Mouse (Mus musculus): ENCODE data around the gene Ky. TPM values are rescaled to one million over a fixed set of nuclear protein-coding genes. Genes with fewer than 3 reads are reported as not detected.

Gene Ky
- polyA plus RNA-seq, 1 experiment from 2014 or later: 0.03 TPM

DNA sequence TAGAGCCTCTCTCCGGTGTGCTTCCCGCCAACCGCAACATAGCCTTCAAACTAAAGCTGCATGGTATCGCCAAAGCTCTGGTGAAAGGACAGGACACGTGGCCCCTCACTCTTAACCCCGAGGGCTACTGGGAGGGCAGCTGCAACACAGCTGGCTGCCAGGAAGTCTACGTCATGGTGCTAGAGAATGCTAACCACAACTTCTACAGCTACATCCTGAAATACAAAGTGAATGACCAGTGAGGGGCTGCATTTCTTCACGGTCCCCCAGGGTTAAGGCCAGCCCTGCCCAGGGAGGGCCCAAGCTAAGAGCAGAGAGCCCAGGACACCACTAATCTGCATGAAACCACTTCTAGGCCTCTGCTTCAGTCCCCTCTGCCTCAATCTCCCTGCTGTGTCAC lies 37.0 kb downstream of the Ky start:
- DNase-seq (no peak), ATAC-seq (ENCODE audit: low read depth) (no peak)
- Histone ChIP-seq H3K9ac (no peak overlapping the region), H3K4me2 (no peak overlapping the region), H3K4me1 (replicated peaks) (no peaks in the 10 kb centered on the region), H3K27me3 (peaks cover 40% of the 10 kb centered on the region), H3K4me3 (replicated peaks) (no peak overlapping the region), H3K9me3 (replicated peaks) (no peaks in the 10 kb centered on the region), H3K27ac (no peak overlapping the region), H3K36me3 (no peaks in the 10 kb centered on the region)
- 33% methylated on average over 8 of the region's 8 CpGs for WGBS (ENCODE audit: insufficient replicate concordance)

DNA sequence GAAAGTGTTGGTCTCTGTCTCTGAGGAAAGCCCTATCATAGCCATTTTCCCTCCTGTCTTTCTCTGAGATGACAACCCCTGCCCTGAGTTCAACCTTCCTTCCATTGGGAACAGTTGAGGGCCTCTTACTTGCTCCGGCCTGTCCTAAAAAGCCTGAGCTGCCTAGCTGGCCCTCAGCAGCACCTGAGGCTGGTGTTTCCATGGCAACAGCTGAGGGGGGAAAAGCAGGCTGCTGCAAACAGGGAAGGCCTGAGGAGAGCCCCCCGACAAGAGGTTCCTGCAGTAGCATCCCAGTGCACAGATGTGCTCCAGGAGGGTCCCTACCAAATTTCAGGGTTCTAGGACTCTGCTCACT lies 38.2 kb downstream of the Ky start:
- WGBS (ENCODE audit: insufficient replicate concordance): 66% methylated on average over 2 of the region's 2 CpGs

DNA sequence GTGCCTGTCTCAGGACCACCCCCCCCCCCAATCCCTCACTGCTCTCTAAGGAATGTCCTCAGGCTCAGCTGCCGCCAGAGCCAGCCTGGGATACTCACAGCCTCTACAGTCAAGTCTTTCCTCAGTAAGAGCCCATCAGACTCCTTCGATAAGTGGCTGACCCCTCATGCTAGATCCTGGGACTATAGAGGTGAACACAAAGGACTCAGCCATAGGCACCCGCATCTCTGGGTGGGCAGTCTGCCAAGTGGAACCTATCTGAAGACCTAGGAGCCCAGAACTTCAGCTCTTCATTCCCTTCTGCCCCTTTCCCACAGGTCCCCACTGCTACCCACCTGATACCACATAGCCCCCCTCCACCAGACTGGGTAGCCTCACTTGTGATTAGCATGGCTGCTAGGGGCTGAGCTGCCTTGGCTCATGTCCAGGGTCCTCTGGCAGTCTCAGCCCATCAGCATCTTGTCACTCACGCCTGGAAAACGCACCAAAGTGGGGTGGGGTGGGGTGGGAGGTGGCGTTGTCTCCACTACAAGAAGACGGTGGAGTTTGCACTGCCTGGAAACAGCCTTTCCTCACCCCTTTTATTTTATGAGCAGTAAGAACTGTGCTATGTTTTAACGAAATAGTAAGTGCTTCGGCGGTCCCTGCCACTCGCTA lies 38.7 kb downstream of the Ky start:
- Histone ChIP-seq H3K4me2 (no peak overlapping the region), H3K4me3 (replicated peaks) (no peak overlapping the region), H3K4me1 (replicated peaks) (no peaks in the 10 kb centered on the region), H3K9ac (no peak overlapping the region), H3K9me3 (replicated peaks) (no peaks in the 10 kb centered on the region), H3K27ac (no peak overlapping the region), H3K36me3 (no peaks in the 10 kb centered on the region), H3K27me3 (peaks cover 36% of the 10 kb centered on the region)
- no peak for DNase-seq
- 26% methylated on average over 11 of the region's 11 CpGs for WGBS (ENCODE audit: insufficient replicate concordance)
- no peak for ATAC-seq (ENCODE audit: low read depth)

More for the DNA sequence above, 38.2 kb downstream of the Ky start:
- ATAC-seq (ENCODE audit: low read depth) (no peak), DNase-seq (no peak)
- H3K27ac ChIP-seq: no peak overlapping the region
- no peaks in the 10 kb centered on the region for H3K9me3 ChIP-seq (replicated peaks)
- H3K4me3 ChIP-seq (replicated peaks): no peak overlapping the region
- H3K27me3 ChIP-seq: peaks cover 36% of the 10 kb centered on the region
- no peak overlapping the region for H3K4me2 ChIP-seq
- no peaks in the 10 kb centered on the region for H3K4me1 ChIP-seq (replicated peaks)
- no peak overlapping the region for H3K9ac ChIP-seq
- H3K36me3 ChIP-seq: no peaks in the 10 kb centered on the region

DNA sequence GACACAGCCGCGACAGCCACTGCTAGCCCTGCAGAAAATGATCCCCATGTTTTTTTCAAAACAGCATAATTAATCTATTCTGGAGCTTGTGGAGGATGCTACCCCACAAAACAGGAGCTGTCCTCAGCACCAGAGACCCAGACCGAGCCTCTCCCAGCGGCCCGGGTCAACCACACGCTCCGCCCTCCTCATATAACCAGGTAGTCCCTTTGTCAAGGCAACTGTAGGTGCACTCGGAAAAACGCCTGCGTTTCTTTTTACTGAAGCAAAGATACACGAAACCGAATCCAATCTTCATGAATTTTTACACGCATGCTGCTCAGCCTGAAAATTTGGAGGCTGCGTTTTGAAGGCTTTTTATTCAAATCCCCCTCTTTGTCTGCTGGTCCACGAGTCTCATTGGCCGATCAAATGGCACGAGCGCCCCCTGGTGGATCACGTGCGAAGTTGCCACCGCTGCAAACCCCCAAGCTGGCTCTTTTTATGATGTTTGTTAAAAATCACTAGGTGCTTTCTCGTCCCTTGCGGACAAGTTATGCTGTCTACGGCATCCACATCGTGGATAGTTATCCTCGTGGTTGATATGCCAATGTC lies 39.3 kb downstream of the Ky start:
- 3% methylated on average over 26 of the region's 26 CpGs for WGBS (ENCODE audit: insufficient replicate concordance)
- no peak overlapping the region for H3K27ac ChIP-seq
- peak overlapping the region; percentile 35; the same call in 1 of the 2 replicates for H3K4me2 ChIP-seq
- peak; percentile 31 for DNase-seq
- no peaks in the 10 kb centered on the region for H3K4me1 ChIP-seq (replicated peaks)
- no peak overlapping the region for H3K9ac ChIP-seq
- no peaks in the 10 kb centered on the region for H3K36me3 ChIP-seq
- ATAC-seq (ENCODE audit: low read depth): no peak
- H3K27me3 ChIP-seq: peaks cover 36% of the 10 kb centered on the region
- no peaks in the 10 kb centered on the region for H3K9me3 ChIP-seq (replicated peaks)
- H3K4me3 ChIP-seq (replicated peaks): no peak overlapping the region

DNA sequence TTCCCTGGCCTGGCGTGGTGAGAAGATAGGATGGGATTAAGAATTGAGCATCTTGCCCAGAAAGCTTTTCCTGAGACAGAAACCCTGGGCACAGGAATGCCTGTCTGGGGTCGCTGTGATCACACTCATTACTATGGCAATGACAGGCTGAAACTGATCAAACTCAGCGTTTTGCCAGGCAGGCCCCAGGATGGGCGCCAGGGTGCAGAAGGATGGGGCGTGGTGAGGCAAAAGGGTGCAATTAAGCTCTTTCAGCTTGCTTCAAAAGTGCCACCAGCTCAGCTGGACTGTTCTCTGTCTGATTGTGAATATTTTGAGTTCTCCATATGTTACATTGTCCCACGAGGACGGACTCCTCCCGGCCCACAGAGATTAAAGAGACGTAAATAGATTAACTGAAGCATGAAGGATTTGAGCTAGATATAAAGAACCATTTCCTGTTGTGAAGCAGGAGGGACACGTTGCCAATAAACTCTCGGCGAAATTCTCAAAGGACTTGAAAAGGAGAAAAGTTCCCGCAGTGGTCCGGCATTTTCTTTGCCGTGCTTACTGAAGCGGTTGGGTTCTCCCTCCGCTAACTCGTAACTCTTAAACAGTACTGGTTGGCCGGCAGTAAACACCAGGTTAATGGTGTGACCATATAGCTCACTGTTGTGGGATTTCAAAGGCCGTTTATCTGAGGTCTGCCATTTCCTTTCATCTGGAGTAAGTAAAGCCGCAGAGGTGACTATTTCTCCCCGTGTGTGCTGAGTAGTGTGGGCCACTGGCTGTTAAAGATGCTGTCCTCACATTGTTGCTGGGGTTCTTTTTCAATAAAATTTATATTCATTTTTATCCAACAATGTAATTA lies 40.1 kb downstream of the Ky start:
- Histone ChIP-seq H3K4me2 (no peak overlapping the region), H3K36me3 (no peaks in the 10 kb centered on the region), H3K27ac (no peak overlapping the region), H3K9ac (no peak overlapping the region), H3K4me1 (replicated peaks) (no peaks in the 10 kb centered on the region), H3K4me3 (replicated peaks) (no peak overlapping the region), H3K9me3 (replicated peaks) (no peaks in the 10 kb centered on the region), H3K27me3 (peaks cover 36% of the 10 kb centered on the region)
- ATAC-seq (ENCODE audit: low read depth) (no peak), DNase-seq (no peak)
- 27% methylated on average over 22 of the region's 22 CpGs for WGBS (ENCODE audit: insufficient replicate concordance)

DNA sequence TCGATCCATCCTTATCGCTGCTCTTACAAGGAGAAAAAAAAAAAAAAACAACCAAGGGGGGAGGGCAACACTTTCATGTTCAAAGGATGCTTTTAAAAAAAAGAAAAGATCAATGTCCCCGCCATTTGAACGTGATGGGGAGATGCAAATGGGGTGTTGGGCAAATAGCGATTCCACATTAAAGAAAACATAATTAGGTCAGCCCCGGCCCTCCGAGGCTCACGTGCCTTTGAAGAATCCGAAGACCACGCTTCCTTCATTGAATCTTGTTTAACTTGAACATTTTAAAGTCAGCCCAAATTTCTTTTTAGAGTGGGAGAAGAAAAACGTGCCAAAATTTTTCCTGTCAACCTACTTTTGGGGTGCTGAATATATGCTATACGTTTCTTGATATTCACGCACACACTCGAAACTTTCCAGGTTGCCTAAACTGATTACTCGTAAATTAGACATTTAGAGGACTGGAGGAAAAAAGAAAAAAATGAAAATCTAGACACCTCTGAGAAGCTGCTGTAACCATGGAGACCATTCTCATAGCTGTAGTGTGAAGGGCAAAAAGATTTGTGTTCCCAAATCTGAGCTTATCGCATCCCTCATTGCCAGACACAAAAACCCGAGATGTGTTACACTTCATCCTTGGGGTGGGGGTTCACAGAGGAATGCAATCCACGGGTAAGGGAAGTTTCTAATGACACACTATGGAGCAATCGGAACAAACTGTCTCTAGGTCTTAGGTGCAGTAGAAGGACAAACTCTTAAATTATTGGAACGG lies 40.9 kb downstream of the Ky start:
- no peak overlapping the region for H3K27ac ChIP-seq
- H3K27me3 ChIP-seq: peaks cover 36% of the 10 kb centered on the region
- H3K9me3 ChIP-seq (replicated peaks): no peaks in the 10 kb centered on the region
- no peak overlapping the region for H3K4me3 ChIP-seq (replicated peaks)
- H3K9ac ChIP-seq: no peak overlapping the region
- 60% methylated on average over 20 of the region's 20 CpGs for WGBS (ENCODE audit: insufficient replicate concordance)
- H3K4me1 ChIP-seq (replicated peaks): no peaks in the 10 kb centered on the region
- no peak for DNase-seq
- H3K36me3 ChIP-seq: no peaks in the 10 kb centered on the region
- ATAC-seq (ENCODE audit: low read depth): no peak
- H3K4me2 ChIP-seq: no peak overlapping the region

DNA sequence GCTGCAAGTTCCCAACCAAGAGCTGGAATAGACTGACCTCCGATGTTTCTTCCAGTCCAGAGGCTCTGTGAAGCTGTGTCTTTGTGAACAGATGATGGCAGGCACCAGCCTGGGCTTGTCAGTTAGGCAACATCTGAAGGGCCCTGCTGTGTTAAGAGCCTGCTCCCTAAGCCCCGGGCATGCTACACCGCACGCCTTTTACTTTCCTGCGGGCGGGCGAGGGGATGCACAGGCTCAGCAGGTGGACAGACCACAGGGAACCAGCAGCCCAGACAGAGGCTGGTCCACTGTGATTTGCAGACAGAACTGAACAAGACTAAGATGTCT lies 41.4 kb downstream of the Ky start:
- Histone ChIP-seq H3K9ac (no peak overlapping the region), H3K36me3 (no peaks in the 10 kb centered on the region), H3K27ac (no peak overlapping the region), H3K4me2 (no peak overlapping the region), H3K27me3 (peaks cover 36% of the 10 kb centered on the region), H3K9me3 (replicated peaks) (no peaks in the 10 kb centered on the region), H3K4me1 (replicated peaks) (no peaks in the 10 kb centered on the region), H3K4me3 (replicated peaks) (no peak overlapping the region)
- ATAC-seq (ENCODE audit: low read depth): no peak
- DNase-seq: no peak
- WGBS (ENCODE audit: insufficient replicate concordance): 75% methylated on average over 7 of the region's 7 CpGs

DNA sequence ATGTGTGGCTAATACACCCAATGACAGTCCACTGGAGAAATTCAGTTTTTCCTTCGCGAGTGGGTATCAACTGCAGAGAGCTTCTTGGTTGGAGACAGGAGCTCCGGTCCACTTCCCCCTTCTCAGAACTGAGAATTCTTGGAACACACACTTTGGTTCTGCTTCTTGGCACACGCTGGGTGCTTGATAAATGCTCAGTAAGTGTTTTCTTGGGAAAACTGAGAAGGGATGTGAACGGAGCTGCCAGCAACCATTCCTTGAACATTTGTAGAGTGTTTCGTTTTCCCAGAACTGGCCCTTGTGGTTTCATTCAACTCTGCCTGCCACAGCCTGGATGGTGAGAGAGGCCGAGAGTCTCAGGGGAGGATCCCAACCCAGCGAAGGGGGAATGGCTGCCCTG lies 43.7 kb downstream of the Ky start:
- H3K4me2 ChIP-seq: no peak overlapping the region
- H3K4me3 ChIP-seq (replicated peaks): no peak overlapping the region
- H3K4me1 ChIP-seq (replicated peaks): no peaks in the 10 kb centered on the region
- no peaks in the 10 kb centered on the region for H3K9me3 ChIP-seq (replicated peaks)
- H3K9ac ChIP-seq: no peak overlapping the region
- 41% methylated on average over 8 of the region's 8 CpGs for WGBS (ENCODE audit: insufficient replicate concordance)
- H3K27ac ChIP-seq: no peak overlapping the region
- H3K27me3 ChIP-seq: peaks cover 25% of the 10 kb centered on the region
- no peak for DNase-seq
- no peaks in the 10 kb centered on the region for H3K36me3 ChIP-seq
- no peak for ATAC-seq (ENCODE audit: low read depth)

DNA sequence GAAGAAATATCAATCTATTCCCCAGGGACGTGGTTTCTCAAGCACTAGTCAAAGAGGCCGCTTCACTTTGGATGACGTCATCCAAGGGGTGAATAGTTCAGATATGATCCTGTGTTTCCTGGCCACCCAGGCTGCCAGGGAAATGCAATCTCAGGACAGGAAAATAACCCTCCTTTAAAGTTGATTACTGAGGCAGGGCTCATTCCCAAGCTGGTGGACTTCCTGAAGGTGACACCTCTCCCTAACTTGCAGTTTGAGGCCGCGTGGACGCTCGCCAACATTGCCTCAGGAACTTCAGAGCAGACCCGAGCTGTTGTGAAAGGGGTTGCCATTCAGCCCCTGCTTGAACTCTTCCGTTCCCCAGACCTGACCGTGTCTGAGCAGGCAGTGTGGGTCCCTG lies 46.2 kb downstream of the Ky start:
- Histone ChIP-seq H3K36me3 (no peaks in the 10 kb centered on the region), H3K9ac (no peak overlapping the region), H3K27ac (no peak overlapping the region), H3K4me1 (replicated peaks) (no peaks in the 10 kb centered on the region), H3K4me2 (no peak overlapping the region), H3K4me3 (replicated peaks) (no peak overlapping the region), H3K9me3 (replicated peaks) (no peaks in the 10 kb centered on the region), H3K27me3 (peaks cover 7% of the 10 kb centered on the region)
- WGBS (ENCODE audit: insufficient replicate concordance): 46% methylated on average over 10 of the region's 10 CpGs
- DNase-seq: no peak
- ATAC-seq (ENCODE audit: low read depth): no peak

DNA sequence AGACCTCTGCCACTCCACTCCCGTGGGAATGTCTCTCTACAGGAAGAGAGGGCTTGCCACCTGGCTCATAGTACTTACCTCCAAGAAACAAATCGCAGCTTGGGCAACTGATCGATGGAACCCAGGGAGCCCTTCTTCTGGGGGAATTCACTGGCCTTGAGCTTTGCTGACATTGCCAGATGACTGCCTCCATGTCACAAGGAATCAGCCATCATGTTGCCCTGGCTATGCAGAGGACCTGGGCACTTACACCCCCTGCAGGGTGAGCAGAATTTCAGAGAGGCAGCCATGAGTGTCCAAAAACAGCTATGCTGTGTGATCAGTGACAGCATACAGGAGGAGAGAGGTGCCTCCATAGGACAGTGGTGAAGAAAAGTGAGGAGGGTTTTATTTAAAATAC lies 48.2 kb downstream of the Ky start:
- WGBS (ENCODE audit: insufficient replicate concordance): 58% methylated on average over 3 of the region's 3 CpGs
- no peaks in the 10 kb centered on the region for H3K4me1 ChIP-seq (replicated peaks)
- no peak overlapping the region for H3K27ac ChIP-seq
- no peak overlapping the region for H3K9ac ChIP-seq
- no peak for ATAC-seq (ENCODE audit: low read depth)
- no peaks in the 10 kb centered on the region for H3K9me3 ChIP-seq (replicated peaks)
- no peaks in the 10 kb centered on the region for H3K36me3 ChIP-seq
- no peaks in the 10 kb centered on the region for H3K27me3 ChIP-seq
- no peak overlapping the region for H3K4me2 ChIP-seq
- H3K4me3 ChIP-seq (replicated peaks): no peak overlapping the region
- no peak for DNase-seq

DNA sequence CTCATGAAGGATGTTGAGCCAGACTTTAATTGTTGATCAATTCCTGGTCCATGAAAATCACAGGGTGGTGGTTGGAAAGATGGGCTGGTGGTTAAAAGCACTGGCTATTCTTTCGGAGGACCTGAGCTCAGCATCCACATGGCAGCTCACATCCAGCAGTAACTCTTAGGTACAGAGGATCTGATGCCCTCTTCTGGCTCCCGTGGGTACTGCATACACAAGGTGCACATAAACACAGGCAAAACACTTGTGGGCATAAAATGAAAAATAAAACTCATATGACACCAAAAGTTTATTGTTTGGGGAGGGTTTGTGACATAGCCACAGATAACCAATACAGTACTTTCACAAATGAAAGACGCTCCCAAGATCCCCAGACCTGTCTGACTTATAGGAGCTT lies 52.9 kb downstream of the Ky start:
- WGBS (ENCODE audit: insufficient replicate concordance): 71% methylated on average over 3 of the region's 3 CpGs
- no peak overlapping the region for H3K9ac ChIP-seq
- H3K27ac ChIP-seq: no peak overlapping the region
- DNase-seq (no peak), ATAC-seq (ENCODE audit: low read depth) (no peak)
- H3K4me1 ChIP-seq (replicated peaks): no peaks in the 10 kb centered on the region
- H3K4me2 ChIP-seq: no peak overlapping the region
- no peaks in the 10 kb centered on the region for H3K36me3 ChIP-seq
- no peak overlapping the region for H3K4me3 ChIP-seq (replicated peaks)
- no peaks in the 10 kb centered on the region for H3K27me3 ChIP-seq
- H3K9me3 ChIP-seq (replicated peaks): no peaks in the 10 kb centered on the region

All from liver, embryonic 13.5 days (tissue).